Mouse (Mus musculus) forebrain, embryonic 12.5 days (tissue): ENCODE results near the gene Prickle4. TPM values are rescaled to one million over a fixed set of nuclear protein-coding genes. Genes with fewer than 3 reads are reported as not detected.

ENCODE experiments used
- ATAC-seq: fragments of 200-750 bp; cut with Nextera tagmentation; 2 replicates; pipeline ENCODE4 v1.8.0; 2017; ENCODE audit warnings: moderate TSS enrichment; ENCODE audit not compliant: low FRiP score
- H3K27ac ChIP-seq: fragments of 300-500 bp; sonication (generic); 2 replicates; pipeline ENCODE4 v1.5.1; 2016; ENCODE audit warnings: mild to moderate bottlenecking
- H3K27me3 ChIP-seq: fragments of 300-500 bp; sonication (generic); 2 replicates; pipeline ENCODE4 v1.6.1; 2016; ENCODE audit warnings: mild to moderate bottlenecking
- H3K36me3 ChIP-seq: fragments of 300-500 bp; sonication (generic); replicated peaks from 2 replicates; pipeline ENCODE4 v1.6.1; 2016; ENCODE audit warnings: mild to moderate bottlenecking
- H3K4me1 ChIP-seq: fragments of 300-500 bp; sonication (generic); 2 replicates; pipeline ENCODE4 v1.6.1; 2016
- H3K4me2 ChIP-seq: fragments of 300-500 bp; sonication (generic); 2 replicates; pipeline ENCODE4 v1.6.1; 2016; ENCODE audit warnings: mild to moderate bottlenecking, moderate library complexity
- H3K4me3 ChIP-seq: fragments of 300-500 bp; sonication (generic); replicated peaks from 2 replicates; pipeline ENCODE4 v1.5.1; 2016; ENCODE audit warnings: mild to moderate bottlenecking
- H3K9ac ChIP-seq: fragments of 300-500 bp; sonication (generic); 2 replicates; pipeline ENCODE4 v1.6.1; 2016; ENCODE audit warnings: mild to moderate bottlenecking
- H3K9me3 ChIP-seq: fragments of 300-500 bp; sonication (generic); 2 replicates; pipeline ENCODE4 v1.6.1; 2016
- WGBS: fragments of 180-500 bp; shearing (Covaris S2); methylation state at CpG from one replicate; pipeline ENCODE4 v1.1.7; 2016; 5-methylcytosine and 5-hydroxymethylcytosine counted together
- polyA plus RNA-seq: library from polyadenylated mRNA; unstranded; fragments of >200 nt; fragmentation: Nextera tagmentation; extraction: Ambion mirVana; gene quantifications from 2 replicates; pipeline ENCODE4 v1.2.1, GENCODE M21; 2016

Gene Prickle4
- polyA plus RNA-seq, 1 experiment from 2014 or later: 1.0 TPM

DNA sequence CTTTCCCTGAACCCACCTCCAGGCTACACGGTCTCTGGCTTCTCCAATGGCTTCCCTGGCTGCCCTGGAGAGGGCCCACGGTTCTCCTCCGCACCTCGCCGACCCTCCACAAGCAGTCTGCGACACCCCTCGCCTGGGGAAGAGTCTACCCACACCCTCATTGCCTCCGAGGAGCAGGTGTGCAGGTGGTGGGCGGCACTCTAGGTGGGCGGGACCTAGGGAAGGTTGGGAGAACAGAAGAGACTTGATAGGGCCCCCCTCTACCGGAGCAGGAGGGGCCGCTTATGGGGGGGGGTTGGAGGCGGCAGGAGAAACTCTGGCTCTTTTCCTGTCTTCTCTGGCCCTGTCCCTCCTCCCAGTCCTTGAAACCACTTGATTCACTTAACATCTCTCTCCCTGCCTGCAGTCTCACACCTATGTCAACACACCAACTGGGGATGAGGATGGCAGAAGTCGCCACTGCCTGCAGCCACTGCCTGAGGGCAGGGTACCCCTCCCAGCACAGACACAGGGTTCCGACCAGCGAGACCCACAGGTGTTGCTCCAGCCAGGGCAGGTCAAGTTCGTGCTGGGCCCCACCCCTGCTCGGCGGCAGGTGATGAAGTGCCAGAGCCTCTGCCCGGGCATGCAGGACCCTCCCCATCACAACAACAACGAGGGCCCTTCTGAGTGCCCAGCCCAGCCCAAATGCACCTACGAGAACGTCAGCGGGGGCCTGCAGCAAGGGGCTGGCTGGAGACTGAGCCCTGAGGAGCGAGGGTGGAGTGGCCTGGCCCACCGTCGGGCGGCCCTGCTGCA is 8.2 kb upstream of the Prickle4 start:
- peaks cover 20% of the 10 kb centered on the region for H3K27me3 ChIP-seq
- no peak overlapping the region for H3K4me2 ChIP-seq
- peaks cover 38% of the 10 kb centered on the region for H3K36me3 ChIP-seq
- no peak for ATAC-seq
- WGBS: 50% methylated on average over 28 of the region's 28 CpGs
- peaks cover 3% of the 10 kb centered on the region; the same call in 1 of the 2 replicates for H3K4me1 ChIP-seq
- H3K9ac ChIP-seq: no peak overlapping the region
- H3K4me3 ChIP-seq: no peak overlapping the region
- H3K27ac ChIP-seq: no peak overlapping the region
- no peaks in the 10 kb centered on the region for H3K9me3 ChIP-seq

DNA sequence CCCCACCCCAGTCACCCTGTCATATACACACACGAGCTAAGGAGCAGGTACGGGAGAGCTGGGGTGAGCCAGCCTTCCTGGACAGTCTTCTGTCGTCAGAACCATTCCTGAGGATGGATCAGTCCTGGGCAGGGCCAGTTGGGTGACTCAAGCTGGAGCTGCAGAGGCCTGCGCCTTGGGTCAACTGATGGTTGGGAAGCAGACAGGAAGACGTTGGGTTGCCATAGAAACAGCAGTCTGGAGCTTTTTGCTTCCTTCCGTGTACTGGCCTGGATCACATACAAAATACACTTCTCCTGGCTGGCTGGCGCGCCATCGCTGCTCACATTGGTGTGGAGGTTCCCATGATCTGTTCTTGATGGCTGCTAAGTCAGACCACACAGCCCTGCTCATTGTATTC is 7.3 kb upstream of the Prickle4 start:
- 0 out of 2 replicates have a peak, but pooled peaks have one; percentile 9 for ATAC-seq
- Histone ChIP-seq H3K27me3 (peaks cover 20% of the 10 kb centered on the region), H3K9me3 (no peaks in the 10 kb centered on the region), H3K36me3 (peaks cover 40% of the 10 kb centered on the region), H3K9ac (no peak overlapping the region), H3K4me3 (no peak overlapping the region), H3K4me2 (no peak overlapping the region), H3K27ac (no peak overlapping the region), H3K4me1 (peaks cover 3% of the 10 kb centered on the region; the same call in 1 of the 2 replicates)
- 79% methylated on average over 9 of the region's 9 CpGs for WGBS

DNA sequence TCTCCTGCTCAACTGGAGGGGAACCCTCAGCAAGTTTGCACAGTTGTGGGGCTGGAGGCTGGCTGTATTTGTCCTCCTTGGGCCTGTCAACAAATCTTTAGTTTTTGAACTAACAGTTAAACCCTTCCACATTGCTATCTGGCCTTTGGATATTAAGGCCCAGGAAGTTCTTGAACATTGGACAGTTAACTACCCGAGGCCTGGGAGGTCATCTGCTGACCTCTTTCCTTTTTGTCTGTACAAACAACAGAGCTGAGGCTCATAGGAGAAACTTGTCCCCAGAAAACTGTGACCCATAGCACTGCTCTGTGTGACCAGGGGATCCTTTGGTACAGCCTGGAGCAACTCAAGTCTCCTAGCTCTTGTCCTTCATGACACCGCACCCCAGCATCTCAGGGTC is 4.5 kb upstream of the Prickle4 start:
- Histone ChIP-seq H3K36me3 (peaks cover 40% of the 10 kb centered on the region), H3K4me1 (peaks cover 14% of the 10 kb centered on the region), H3K27me3 (peaks cover 23% of the 10 kb centered on the region), H3K27ac (no peak overlapping the region), H3K9me3 (no peaks in the 10 kb centered on the region), H3K4me2 (no peak overlapping the region), H3K4me3 (no peak overlapping the region), H3K9ac (no peak overlapping the region)
- WGBS: 76% methylated on average over 2 of the region's 2 CpGs
- no peak for ATAC-seq

DNA sequence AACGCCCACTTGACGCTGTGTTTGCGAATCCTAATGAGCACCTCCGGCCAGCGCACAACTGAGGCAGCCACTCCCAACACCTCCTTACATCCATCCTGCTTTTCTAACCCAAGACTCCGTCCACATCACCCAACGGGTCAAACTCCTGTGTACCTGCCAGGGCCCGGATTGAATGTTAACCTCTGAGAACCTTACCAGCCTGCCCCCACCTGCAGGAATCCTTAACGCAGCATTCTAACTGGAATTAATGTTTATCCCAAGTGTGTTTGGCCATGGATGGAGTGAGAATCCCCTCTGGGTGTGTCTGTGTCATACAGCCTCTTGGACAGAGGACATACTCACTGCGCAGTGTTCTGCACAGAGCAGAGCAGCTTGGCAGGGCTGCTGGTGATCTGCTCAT is 3.6 kb upstream of the Prickle4 start:
- peaks cover 25% of the 10 kb centered on the region for H3K27me3 ChIP-seq
- ATAC-seq: no peak
- H3K4me1 ChIP-seq: peaks cover 17% of the 10 kb centered on the region
- no peak overlapping the region for H3K4me2 ChIP-seq
- H3K4me3 ChIP-seq: no peak overlapping the region
- 0 out of 2 replicates have a peak overlapping the region, but pooled peaks have one; percentile 36 for H3K9ac ChIP-seq
- peaks cover 34% of the 10 kb centered on the region for H3K36me3 ChIP-seq
- H3K9me3 ChIP-seq: no peaks in the 10 kb centered on the region
- 91% methylated on average over 10 of the region's 10 CpGs for WGBS
- no peak overlapping the region for H3K27ac ChIP-seq

DNA sequence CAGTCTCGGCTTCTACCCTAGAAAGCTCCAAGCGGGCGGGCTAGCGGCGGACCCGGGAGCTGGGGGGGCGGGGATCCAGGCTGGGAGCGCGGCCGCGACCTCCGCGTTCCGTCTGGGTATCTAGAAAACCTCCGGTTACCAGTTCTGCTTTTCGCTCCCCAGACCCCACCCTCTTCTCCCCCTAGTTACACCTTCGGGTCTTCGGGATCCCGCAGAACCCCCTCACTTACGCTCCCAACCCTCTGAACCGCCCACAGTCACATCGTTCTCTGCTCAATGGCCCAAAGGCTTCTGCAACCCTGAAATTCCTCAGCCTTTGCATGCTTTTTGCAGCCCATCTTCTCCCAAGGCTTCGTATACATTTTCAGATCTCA is 788 bp upstream of the Prickle4 start:
- peak overlapping the region; percentile 79 for H3K4me2 ChIP-seq
- peaks cover 13% of the 10 kb centered on the region; the same call in 1 of the 2 replicates for H3K36me3 ChIP-seq
- H3K4me1 ChIP-seq: peaks cover 16% of the 10 kb centered on the region
- no peak for ATAC-seq
- WGBS: 1% methylated on average over 22 of the region's 23 CpGs
- peak overlapping the region; percentile 68; the same call in 1 of the 2 replicates for H3K27ac ChIP-seq
- peaks cover 31% of the 10 kb centered on the region for H3K27me3 ChIP-seq
- peak overlapping the region; percentile 79 for H3K4me3 ChIP-seq
- H3K9ac ChIP-seq: peak overlapping the region; percentile 85
- no peaks in the 10 kb centered on the region for H3K9me3 ChIP-seq

DNA sequence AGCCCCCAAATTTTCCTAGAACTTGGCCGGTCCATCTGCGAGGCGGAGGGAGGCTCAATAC is 264 bp downstream of the Prickle4 start, which contains the start of gene Gm21981:
Gene Gm21981 (minus strand): TSS at position 14 of the 61 bp plus-strand sequence.
- H3K4me2 ChIP-seq: peak within 1 kb of the TSS; percentile 79
- no peaks in the 10 kb centered on the region for H3K9me3 ChIP-seq
- peaks cover 33% of the 10 kb centered on the region for H3K27me3 ChIP-seq
- WGBS: 0% methylated on average over 3 of the region's 3 CpGs
- H3K27ac ChIP-seq: peak within 1 kb of the TSS; percentile 68; the same call in 1 of the 2 replicates
- H3K4me3 ChIP-seq: peak within 1 kb of the TSS; percentile 79
- H3K4me1 ChIP-seq: peaks cover 24% of the 10 kb centered on the region
- peak within 1 kb of the TSS; percentile 85 for H3K9ac ChIP-seq
- no peak for ATAC-seq
- H3K36me3 ChIP-seq: peaks cover 4% of the 10 kb centered on the region; the same call in 1 of the 2 replicates

DNA sequence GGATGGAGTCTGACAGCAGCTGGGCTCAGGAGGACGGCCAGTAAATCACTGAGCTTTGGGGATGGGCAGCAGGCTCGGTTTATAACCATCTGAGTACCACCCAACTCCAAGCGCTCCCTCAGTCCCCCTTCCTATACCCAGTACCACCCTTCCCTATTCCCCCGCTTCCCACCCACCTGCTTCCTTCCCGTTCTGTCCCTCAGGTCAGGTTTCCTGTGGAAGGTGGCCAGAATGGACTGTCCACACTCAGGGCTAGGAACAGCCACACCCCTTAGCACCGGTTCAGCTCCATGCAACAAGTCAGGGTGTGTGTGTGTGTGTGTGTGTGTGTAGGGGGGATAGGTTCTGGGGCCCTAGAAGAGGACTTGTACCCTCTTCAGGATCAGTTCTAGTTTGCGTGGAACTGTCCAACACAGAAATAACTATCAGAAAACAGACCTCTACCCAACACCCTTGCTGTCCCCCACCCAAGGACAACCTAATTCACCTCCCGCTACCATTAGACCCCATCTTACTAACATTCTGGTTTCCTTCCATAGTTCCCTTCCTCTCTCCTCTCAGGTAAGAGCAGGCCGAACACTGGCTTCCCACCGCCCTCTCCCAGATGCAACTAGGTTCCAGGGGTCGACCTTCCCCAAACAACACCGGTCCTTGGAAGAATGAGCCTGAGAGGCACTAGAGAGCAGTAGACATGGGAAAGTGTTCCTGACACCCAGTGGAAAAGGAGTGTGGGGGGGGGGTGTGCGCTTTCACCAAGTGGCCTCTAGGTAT is 680 bp downstream of the Prickle4 start:
- H3K4me2 ChIP-seq: peak overlapping the region; percentile 79
- H3K9ac ChIP-seq: peak overlapping the region; percentile 85; the same call in 1 of the 2 replicates
- peak overlapping the region; percentile 79 for H3K4me3 ChIP-seq
- ATAC-seq: no peak
- peaks cover 26% of the 10 kb centered on the region for H3K4me1 ChIP-seq
- 0 out of 2 replicates have a peak, but pooled peaks cover 3% of the 10 kb centered on the region for H3K36me3 ChIP-seq
- H3K27ac ChIP-seq: peak overlapping the region; percentile 68; the same call in 1 of the 2 replicates
- WGBS: 33% methylated on average over 13 of the region's 13 CpGs
- no peaks in the 10 kb centered on the region for H3K9me3 ChIP-seq
- peaks cover 33% of the 10 kb centered on the region for H3K27me3 ChIP-seq

DNA sequence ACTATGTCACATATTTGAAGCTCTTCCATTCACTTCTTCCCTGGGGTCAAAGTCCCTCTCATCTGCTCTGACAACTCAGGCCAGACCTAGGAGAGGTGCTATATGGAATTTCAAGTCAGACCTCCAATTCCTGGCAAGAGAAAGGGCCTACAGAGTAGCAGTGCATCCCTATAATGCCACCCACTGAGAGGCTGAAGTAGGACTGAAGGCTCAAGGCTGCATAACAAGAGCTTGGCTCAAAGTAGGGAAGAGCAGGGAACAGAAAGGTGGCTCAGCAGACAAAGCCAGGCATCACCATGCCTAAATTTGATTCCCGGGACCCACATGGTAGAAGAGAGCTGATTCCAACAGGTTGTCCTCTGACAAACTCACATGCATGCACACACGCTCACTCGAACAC is 2.9 kb downstream of the Prickle4 start:
- Histone ChIP-seq H3K9me3 (no peaks in the 10 kb centered on the region), H3K4me2 (no peak overlapping the region), H3K27ac (no peak overlapping the region), H3K36me3 (no peaks in the 10 kb centered on the region), H3K9ac (no peak overlapping the region), H3K27me3 (peaks cover 33% of the 10 kb centered on the region), H3K4me3 (no peak overlapping the region), H3K4me1 (peaks cover 38% of the 10 kb centered on the region)
- no peak for ATAC-seq
- WGBS: 96% methylated on average over 3 of the region's 3 CpGs

DNA sequence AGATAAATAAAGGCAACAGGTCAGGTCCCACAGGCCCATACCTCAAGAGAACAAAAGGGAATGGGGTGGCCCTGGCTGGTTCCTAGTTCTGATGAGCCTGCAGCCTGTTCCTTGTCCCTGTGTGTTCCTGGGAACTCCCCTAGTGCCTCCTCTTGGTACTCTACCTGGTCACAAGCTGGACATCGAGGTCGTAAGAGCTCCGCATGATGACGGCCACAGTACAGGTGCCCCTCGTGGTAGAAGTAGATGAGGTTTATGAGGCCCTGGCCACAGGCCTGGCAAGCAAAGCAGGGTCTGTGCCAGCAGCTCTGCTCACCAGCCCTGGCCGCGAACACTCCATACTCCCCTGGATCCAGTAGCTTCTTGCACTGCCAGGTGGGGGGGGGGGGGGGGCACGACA is 4.6 kb downstream of the Prickle4 start:
- peak overlapping the region; percentile 98 for H3K4me2 ChIP-seq
- 77% methylated on average over 8 of the region's 8 CpGs for WGBS
- H3K36me3 ChIP-seq: peaks cover 4% of the 10 kb centered on the region; the same call in 1 of the 2 replicates
- H3K9ac ChIP-seq: no peak overlapping the region
- no peak overlapping the region for H3K27ac ChIP-seq
- no peak overlapping the region for H3K4me3 ChIP-seq
- peaks cover 33% of the 10 kb centered on the region for H3K27me3 ChIP-seq
- H3K9me3 ChIP-seq: no peaks in the 10 kb centered on the region
- H3K4me1 ChIP-seq: peaks cover 35% of the 10 kb centered on the region
- no peak for ATAC-seq

DNA sequence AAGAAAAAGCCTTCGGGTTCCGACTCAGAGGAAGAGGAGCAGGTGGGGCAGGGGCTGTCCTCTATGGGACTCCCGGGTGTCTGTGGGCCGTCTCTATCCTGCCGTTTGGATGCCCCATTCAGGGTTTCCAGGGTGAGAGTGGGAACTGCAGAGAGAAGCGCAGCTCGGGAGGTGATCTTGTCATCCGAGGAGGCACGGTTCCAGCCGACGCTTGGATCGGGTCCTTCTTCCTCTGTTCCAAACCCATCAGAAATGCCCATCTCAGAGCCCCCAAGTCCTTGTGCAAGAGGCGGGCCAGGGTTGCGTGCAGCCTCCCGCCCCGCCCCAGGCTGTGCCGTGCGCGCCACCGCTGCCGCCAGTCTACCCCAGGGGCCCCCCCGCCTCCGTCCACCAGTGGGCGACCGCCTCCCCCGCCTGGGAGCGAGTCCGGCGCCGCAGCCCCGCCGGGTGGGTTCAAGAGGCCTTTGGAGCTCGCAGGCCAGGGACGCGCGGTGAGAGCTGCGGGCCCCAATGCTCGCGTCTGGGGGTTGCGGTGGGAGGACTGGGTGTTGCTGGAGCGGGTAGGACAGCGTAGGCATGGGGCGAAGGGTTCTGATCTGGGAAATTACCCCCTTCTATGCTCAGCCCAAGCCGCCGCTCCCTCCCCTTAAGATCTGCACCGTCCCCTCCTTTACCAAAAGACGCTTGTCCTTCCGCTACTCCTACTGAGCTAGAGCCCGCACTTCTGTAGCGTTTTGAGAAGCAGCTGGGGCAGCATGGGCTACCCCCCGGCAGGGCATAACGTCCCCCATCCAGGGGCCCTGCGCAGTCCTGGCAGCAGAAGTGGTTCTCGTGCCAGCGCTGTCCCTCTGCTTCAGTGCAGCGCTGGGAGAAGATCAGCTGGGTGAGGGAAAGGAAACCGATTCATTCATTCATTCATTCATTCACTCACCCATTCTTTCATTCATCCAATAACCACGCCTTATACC is 5.6 kb downstream of the Prickle4 start, which contains the start of gene Frs3:
Gene Frs3 (plus strand): TSS at position 423 of the 968 bp plus-strand sequence.
- peak within 1 kb of the TSS; percentile 78 for H3K4me3 ChIP-seq
- 1% methylated on average over 57 of the region's 58 CpGs for WGBS
- H3K36me3 ChIP-seq: peaks cover 14% of the 10 kb centered on the region
- peaks cover 29% of the 10 kb centered on the region for H3K4me1 ChIP-seq
- peak within 1 kb of the TSS; percentile 86 for H3K9ac ChIP-seq
- H3K4me2 ChIP-seq: peak within 1 kb of the TSS; percentile 98
- H3K27me3 ChIP-seq: peaks cover 28% of the 10 kb centered on the region
- ATAC-seq: peak; percentile 51
- no peaks in the 10 kb centered on the region for H3K9me3 ChIP-seq
- peak within 1 kb of the TSS; percentile 86 for H3K27ac ChIP-seq

DNA sequence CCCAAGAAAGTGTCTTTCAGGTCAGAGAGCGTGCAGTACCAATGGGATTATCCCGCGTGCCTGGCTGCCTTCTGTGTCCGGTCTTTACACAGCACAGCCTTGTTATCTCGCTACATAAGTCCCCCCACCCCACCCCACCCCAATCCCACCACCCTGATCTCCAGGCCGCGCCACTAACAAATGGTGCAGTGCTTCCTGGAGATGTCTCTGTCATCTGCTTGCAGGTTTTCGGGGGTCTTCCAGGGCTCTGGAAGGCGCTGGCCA is 6.3 kb downstream of the Prickle4 start, which contains the start of gene Tomm6:
Gene Tomm6 (minus strand): TSS at position 43 of the 264 bp plus-strand sequence.
- H3K36me3 ChIP-seq: peaks cover 20% of the 10 kb centered on the region
- H3K27ac ChIP-seq: peak within 1 kb of the TSS; percentile 86
- H3K4me3 ChIP-seq: peak within 1 kb of the TSS; percentile 78
- ATAC-seq: no peak
- H3K9ac ChIP-seq: peak within 1 kb of the TSS; percentile 86
- 0% methylated on average over 9 of the region's 9 CpGs for WGBS
- no peaks in the 10 kb centered on the region for H3K9me3 ChIP-seq
- peak within 1 kb of the TSS; percentile 98 for H3K4me2 ChIP-seq
- peaks cover 22% of the 10 kb centered on the region for H3K27me3 ChIP-seq
- peaks cover 25% of the 10 kb centered on the region for H3K4me1 ChIP-seq
